Mouse (Mus musculus) liver, adult 2 months (tissue): ENCODE measurements around the gene Opn4.

ENCODE experiments used
- CTCF ChIP-seq: fragments of 200-500 bp; IDR thresholded peaks from 2 replicates; pipeline ENCODE4 v1.5.1; 2011; ENCODE audit warnings: low read depth, low read length, control low read depth
- POLR2A ChIP-seq: fragments of 200-500 bp; IDR thresholded peaks from 2 replicates; pipeline ENCODE4 v1.6.1; 2011; ENCODE audit warnings: low read length, control low read depth; ENCODE audit not compliant: insufficient read depth; ENCODE audit errors: extremely low read depth

- TF ChIP-seq POLR2A, result no peak
- no peak for TF ChIP-seq CTCF
These were observed 11.4 kb downstream of the Opn4 start, which contains the start of gene Ldb3 for GRCm38 (mm10) chr14:34588498-34588897.
